Mouse (Mus musculus): ENCODE results near the gene Arhgap21. TPM values are rescaled to one million over a fixed set of nuclear protein-coding genes. Genes with fewer than 3 reads are reported as not detected.

The Arhgap21 gene
- polyA plus RNA-seq, 1 experiment from 2014 or later = 6.5 TPM

- no peak for TF ChIP-seq CTCF (IDR thresholded peaks at IDR 0.05; ENCODE audit: low read depth)
Measured at GRCm38 (mm10) chr2:20869212-20869965, 99.3 kb downstream of the Arhgap21 start.

GRCm38 (mm10) chr2:20868052-20868451 lies 100.6 kb downstream of the Arhgap21 start:
- ATAC-seq = peak; percentile 94
- Histone ChIP-seq H3K4me2 (replicated peaks; ENCODE audit: low read depth) (no peak overlapping the region), H3K9ac (ENCODE audit: low read depth, low read length) (no peak overlapping the region), H3K27me3 (replicated peaks; ENCODE audit: control insufficient read depth, insufficient read depth, low read length) (no peaks in the 10 kb centered on the region), H3K4me3 (ENCODE audit: low read depth, low read length) (no peak overlapping the region), H3K27ac (ENCODE audit: low read depth, low read length) (no peak overlapping the region), H3K4me1 (replicated peaks; ENCODE audit: control insufficient read depth, insufficient read depth, low read length) (no peaks in the 10 kb centered on the region), H3K9me3 (ENCODE audit: control insufficient read depth) (no peaks in the 10 kb centered on the region), H3K36me3 (ENCODE audit: control insufficient read depth, insufficient read depth) (peaks cover 32% of the 10 kb centered on the region)
- no peak for TF ChIP-seq CTCF (IDR thresholded peaks at IDR 0.05; ENCODE audit: low read depth)

More at GRCm38 (mm10) chr2:20869212-20869965, 99.3 kb downstream of the Arhgap21 start:
- peak; percentile 50 for ATAC-seq
- no peaks in the 10 kb centered on the region for H3K9me3 ChIP-seq (ENCODE audit: control insufficient read depth)
- no peak overlapping the region for H3K4me2 ChIP-seq (replicated peaks; ENCODE audit: low read depth)
- H3K27me3 ChIP-seq (replicated peaks; ENCODE audit: control insufficient read depth, insufficient read depth, low read length) = no peaks in the 10 kb centered on the region
- H3K4me1 ChIP-seq (replicated peaks; ENCODE audit: control insufficient read depth, insufficient read depth, low read length) = no peaks in the 10 kb centered on the region
- H3K9ac ChIP-seq (ENCODE audit: low read depth, low read length) = no peak overlapping the region
- peaks cover 19% of the 10 kb centered on the region for H3K36me3 ChIP-seq (ENCODE audit: control insufficient read depth, insufficient read depth)
- H3K4me3 ChIP-seq (ENCODE audit: low read depth, low read length) = no peak overlapping the region
- peak overlapping the region; percentile 50; the same call in 1 of the 2 replicates for H3K27ac ChIP-seq (ENCODE audit: low read depth, low read length)
- WGBS = 27% methylated on average over 2 of the region's 2 CpGs

GRCm38 (mm10) chr2:20865795-20866194 lies 102.9 kb downstream of the Arhgap21 start:
- Histone ChIP-seq H3K4me3 (ENCODE audit: low read depth, low read length) (no peak overlapping the region), H3K27ac (ENCODE audit: low read depth, low read length) (no peak overlapping the region), H3K9me3 (ENCODE audit: control insufficient read depth) (no peaks in the 10 kb centered on the region), H3K4me2 (replicated peaks; ENCODE audit: low read depth) (no peak overlapping the region), H3K4me1 (replicated peaks; ENCODE audit: control insufficient read depth, insufficient read depth, low read length) (no peaks in the 10 kb centered on the region), H3K9ac (ENCODE audit: low read depth, low read length) (no peak overlapping the region), H3K27me3 (replicated peaks; ENCODE audit: control insufficient read depth, insufficient read depth, low read length) (no peaks in the 10 kb centered on the region), H3K36me3 (ENCODE audit: control insufficient read depth, insufficient read depth) (peaks cover 49% of the 10 kb centered on the region)
- 87% methylated on average over 3 of the region's 3 CpGs for WGBS
- no peak for ATAC-seq
- no peak for TF ChIP-seq CTCF (IDR thresholded peaks at IDR 0.05; ENCODE audit: low read depth)

GRCm38 (mm10) chr2:20864569-20864968 lies 104.1 kb downstream of the Arhgap21 start:
- peaks cover 60% of the 10 kb centered on the region for H3K36me3 ChIP-seq (ENCODE audit: control insufficient read depth, insufficient read depth)
- no peaks in the 10 kb centered on the region for H3K27me3 ChIP-seq (replicated peaks; ENCODE audit: control insufficient read depth, insufficient read depth, low read length)
- no peak overlapping the region for H3K4me3 ChIP-seq (ENCODE audit: low read depth, low read length)
- no peak overlapping the region for H3K27ac ChIP-seq (ENCODE audit: low read depth, low read length)
- H3K9ac ChIP-seq (ENCODE audit: low read depth, low read length) = no peak overlapping the region
- WGBS = 82% methylated on average over 2 of the region's 2 CpGs
- no peaks in the 10 kb centered on the region for H3K4me1 ChIP-seq (replicated peaks; ENCODE audit: control insufficient read depth, insufficient read depth, low read length)
- H3K9me3 ChIP-seq (ENCODE audit: control insufficient read depth) = no peaks in the 10 kb centered on the region
- no peak for ATAC-seq
- H3K4me2 ChIP-seq (replicated peaks; ENCODE audit: low read depth) = no peak overlapping the region
- TF ChIP-seq CTCF (IDR thresholded peaks at IDR 0.05; ENCODE audit: low read depth) = no peak

GRCm38 (mm10) chr2:20860756-20861155 lies 107.9 kb downstream of the Arhgap21 start:
- H3K36me3 ChIP-seq (ENCODE audit: control insufficient read depth, insufficient read depth) = peaks cover 81% of the 10 kb centered on the region
- no peak overlapping the region for H3K9ac ChIP-seq (ENCODE audit: low read depth, low read length)
- no peak for ATAC-seq
- no peak for TF ChIP-seq CTCF (IDR thresholded peaks at IDR 0.05; ENCODE audit: low read depth)
- no peak overlapping the region for H3K4me2 ChIP-seq (replicated peaks; ENCODE audit: low read depth)
- H3K9me3 ChIP-seq (ENCODE audit: control insufficient read depth) = no peaks in the 10 kb centered on the region
- no peaks in the 10 kb centered on the region for H3K27me3 ChIP-seq (replicated peaks; ENCODE audit: control insufficient read depth, insufficient read depth, low read length)
- 79% methylated on average over 5 of the region's 5 CpGs for WGBS
- H3K27ac ChIP-seq (ENCODE audit: low read depth, low read length) = no peak overlapping the region
- no peaks in the 10 kb centered on the region for H3K4me1 ChIP-seq (replicated peaks; ENCODE audit: control insufficient read depth, insufficient read depth, low read length)
- H3K4me3 ChIP-seq (ENCODE audit: low read depth, low read length) = no peak overlapping the region

- H3K36me3 ChIP-seq (ENCODE audit: control insufficient read depth, insufficient read depth) = peaks cover 58% of the 10 kb centered on the region
- 93% methylated on average over 18 of the region's 18 CpGs for WGBS
- ATAC-seq = no peak
- TF ChIP-seq CTCF (IDR thresholded peaks at IDR 0.05; ENCODE audit: low read depth) = no peak
- H3K4me2 ChIP-seq (replicated peaks; ENCODE audit: low read depth) = no peak overlapping the region
- no peaks in the 10 kb centered on the region for H3K27me3 ChIP-seq (replicated peaks; ENCODE audit: control insufficient read depth, insufficient read depth, low read length)
- no peak overlapping the region for H3K9ac ChIP-seq (ENCODE audit: low read depth, low read length)
- no peaks in the 10 kb centered on the region for H3K4me1 ChIP-seq (replicated peaks; ENCODE audit: control insufficient read depth, insufficient read depth, low read length)
- H3K27ac ChIP-seq (ENCODE audit: low read depth, low read length) = no peak overlapping the region
- no peak overlapping the region for H3K4me3 ChIP-seq (ENCODE audit: low read depth, low read length)
- H3K9me3 ChIP-seq (ENCODE audit: control insufficient read depth) = no peaks in the 10 kb centered on the region
Measured at GRCm38 (mm10) chr2:20849346-20849745, 119.3 kb downstream of the Arhgap21 start.
